Mouse (Mus musculus) adrenal gland, postnatal 14 days (tissue): Measurements from ENCODE around the gene Rplp2. TPM values are rescaled to one million over a fixed set of nuclear protein-coding genes. Genes with fewer than 3 reads are reported as not detected.

Experiments
- DNase-seq: peaks from one replicate; pipeline ENCODE4 v3.0.0; 2021; ENCODE audit warnings: mixed read lengths
- total RNA-seq: library from RNA; stranded (reverse); gene quantifications from 2 replicates; pipeline ENCODE4 v1.2.3, GENCODE M21; 2021

The Rplp2 gene
- total RNA-seq, 1 experiment from 2014 or later = 908 TPM

GRCm38 (mm10) chr7:141467230-141468030 is 20.3 kb downstream of the Rplp2 start, which contains the start of gene Cd151:
Gene Cd151 (plus strand): TSS chr7:141467392.
- DNase-seq = peak; percentile 95

- peak; percentile 72 for DNase-seq
These were observed 21.0 kb downstream of the Rplp2 start for GRCm38 (mm10) chr7:141468164-141468521.

DNA sequence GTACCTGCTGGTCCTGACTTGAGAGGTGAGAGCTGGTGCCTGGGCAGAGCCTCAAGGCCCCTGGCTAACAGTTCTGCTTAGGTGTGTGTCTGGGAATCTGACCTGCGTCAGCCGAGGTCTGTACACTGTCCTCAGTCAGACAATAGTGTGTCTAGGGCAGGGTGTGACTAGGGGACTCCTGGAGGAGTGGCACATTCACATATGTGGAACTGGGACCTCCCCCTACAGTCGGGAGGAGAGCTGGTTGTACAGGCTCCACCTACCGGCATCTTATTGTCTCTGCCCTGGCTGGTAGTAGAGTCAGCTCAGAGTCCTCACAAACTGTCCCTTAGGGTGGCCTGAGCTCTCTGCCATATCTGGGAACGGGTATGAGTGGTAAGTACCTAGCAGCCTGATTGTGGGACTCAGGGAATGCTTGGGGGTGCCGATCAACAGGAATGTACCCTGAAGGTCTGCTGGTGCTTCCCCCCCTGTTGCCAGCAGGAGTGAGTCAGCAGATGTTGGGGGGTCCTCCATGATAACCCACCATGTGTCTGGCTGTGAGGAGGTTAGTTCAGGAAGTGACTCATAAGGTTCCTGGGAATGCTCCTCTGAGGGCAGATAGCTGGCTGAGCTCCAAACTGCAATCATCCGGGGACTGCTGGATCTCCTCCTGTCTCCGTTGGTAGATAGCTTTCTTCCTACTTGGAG is 21.5 kb downstream of the Rplp2 start:
- DNase-seq = peak; percentile 88

- no peak for DNase-seq
These were observed 22.2 kb downstream of the Rplp2 start for GRCm38 (mm10) chr7:141469352-141469751.

DNA sequence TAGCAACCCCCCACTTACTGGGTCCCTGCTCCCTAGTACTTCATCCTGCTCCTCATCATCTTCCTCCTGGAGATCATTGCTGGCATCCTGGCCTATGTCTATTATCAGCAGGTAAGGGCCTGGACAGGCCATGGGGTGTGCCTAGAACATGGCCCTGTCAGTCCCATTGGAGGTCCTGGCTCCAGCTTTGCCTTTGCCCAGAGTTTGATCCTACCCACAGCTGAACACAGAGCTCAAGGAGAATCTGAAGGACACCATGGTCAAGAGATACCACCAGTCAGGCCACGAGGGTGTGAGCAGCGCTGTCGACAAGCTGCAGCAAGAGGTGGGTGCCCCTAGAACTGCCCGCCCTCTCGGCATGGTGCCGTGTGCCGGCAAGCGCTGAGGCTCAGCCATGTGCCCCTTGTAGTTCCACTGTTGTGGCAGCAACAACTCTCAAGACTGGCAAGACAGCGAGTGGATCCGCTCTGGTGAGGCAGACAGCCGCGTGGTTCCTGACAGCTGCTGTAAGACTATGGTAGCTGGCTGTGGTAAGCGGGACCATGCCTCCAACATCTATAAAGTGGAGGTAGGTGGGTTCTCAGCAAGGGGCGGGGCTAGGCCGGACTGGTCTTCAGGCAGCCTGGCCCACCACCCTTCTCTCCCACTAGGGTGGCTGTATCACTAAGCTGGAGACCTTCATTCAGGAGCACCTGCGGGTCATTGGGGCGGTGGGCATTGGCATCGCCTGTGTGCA is 22.9 kb downstream of the Rplp2 start:
- DNase-seq = no peak

DNA sequence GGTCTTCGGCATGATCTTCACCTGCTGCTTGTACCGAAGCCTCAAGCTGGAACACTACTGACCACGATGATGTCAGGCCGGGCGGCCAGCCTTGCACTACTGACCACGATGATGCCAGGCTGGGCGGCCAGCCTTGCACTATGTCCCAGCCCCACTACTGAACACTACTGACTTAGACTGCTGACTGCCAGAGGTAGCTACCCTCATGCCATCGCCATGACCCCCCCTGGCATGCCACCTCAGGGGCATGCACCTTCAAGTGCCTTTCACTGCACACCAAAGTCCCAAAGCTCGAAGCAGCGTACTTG is 23.4 kb downstream of the Rplp2 start:
- DNase-seq = no peak

DNA sequence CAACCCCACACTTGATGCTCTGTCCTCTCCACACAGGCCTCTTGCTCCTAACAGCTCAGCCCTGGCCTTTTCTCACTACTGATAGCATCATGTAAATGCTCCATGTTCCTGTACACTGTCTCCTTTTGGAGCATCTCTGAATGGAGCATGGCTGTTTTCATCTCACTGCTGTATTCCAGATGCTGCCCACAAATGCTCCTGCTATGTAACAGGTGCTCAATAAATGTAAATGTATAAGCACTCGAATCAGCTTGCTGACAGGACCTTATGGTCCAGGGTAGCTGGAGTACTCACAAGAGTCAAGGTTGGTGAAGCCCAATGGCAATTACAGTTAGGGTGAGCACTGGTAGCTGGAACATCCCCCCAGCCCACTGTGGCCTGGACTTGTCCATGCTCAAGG is 24.1 kb downstream of the Rplp2 start:
- DNase-seq = no peak

DNA sequence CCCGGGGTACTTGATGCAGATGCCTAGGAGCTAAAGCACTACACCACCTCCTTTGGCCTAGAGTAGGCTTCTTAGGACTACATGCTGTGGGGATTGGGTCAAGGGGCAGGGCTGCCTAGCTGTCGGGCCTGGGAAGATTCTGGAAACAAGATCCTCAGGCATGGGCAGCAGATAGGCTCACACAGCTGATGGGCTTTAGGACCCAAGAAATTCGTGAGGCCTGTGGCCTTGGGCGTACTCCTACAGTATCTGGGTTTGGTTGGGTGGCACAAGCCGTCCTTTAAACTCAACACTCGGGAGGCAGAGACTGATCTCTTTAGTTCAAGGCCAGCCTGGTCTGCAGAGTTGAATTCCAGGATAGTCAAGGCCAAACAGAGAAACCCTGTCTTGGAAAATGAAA is 25.1 kb downstream of the Rplp2 start:
- peak; percentile 68 for DNase-seq

GRCm38 (mm10) chr7:141472763-141473162 is 25.6 kb downstream of the Rplp2 start:
- no peak for DNase-seq

GRCm38 (mm10) chr7:141474160-141474559 is 27.0 kb downstream of the Rplp2 start:
- no peak for DNase-seq

- peak; percentile 90 for DNase-seq
These were observed 28.0 kb downstream of the Rplp2 start, which contains the start of the genes Polr2l and Tspan4 for GRCm38 (mm10) chr7:141475011-141475804. Gene Polr2l (minus strand): TSS chr7:141475132. Gene Tspan4 (plus strand): TSS chr7:141475240.

GRCm38 (mm10) chr7:141475805-141476158 is 28.6 kb downstream of the Rplp2 start:
- no peak for DNase-seq

GRCm38 (mm10) chr7:141476226-141476980 is 29.2 kb downstream of the Rplp2 start:
- DNase-seq = peak; percentile 97

- DNase-seq = peak; percentile 53
These were observed 29.8 kb downstream of the Rplp2 start for GRCm38 (mm10) chr7:141476981-141477370.

- no peak for DNase-seq
These were observed 30.6 kb downstream of the Rplp2 start for GRCm38 (mm10) chr7:141477578-141478269.

- DNase-seq = peak; percentile 60
These were observed 31.1 kb downstream of the Rplp2 start for GRCm38 (mm10) chr7:141478270-141478748.

DNA sequence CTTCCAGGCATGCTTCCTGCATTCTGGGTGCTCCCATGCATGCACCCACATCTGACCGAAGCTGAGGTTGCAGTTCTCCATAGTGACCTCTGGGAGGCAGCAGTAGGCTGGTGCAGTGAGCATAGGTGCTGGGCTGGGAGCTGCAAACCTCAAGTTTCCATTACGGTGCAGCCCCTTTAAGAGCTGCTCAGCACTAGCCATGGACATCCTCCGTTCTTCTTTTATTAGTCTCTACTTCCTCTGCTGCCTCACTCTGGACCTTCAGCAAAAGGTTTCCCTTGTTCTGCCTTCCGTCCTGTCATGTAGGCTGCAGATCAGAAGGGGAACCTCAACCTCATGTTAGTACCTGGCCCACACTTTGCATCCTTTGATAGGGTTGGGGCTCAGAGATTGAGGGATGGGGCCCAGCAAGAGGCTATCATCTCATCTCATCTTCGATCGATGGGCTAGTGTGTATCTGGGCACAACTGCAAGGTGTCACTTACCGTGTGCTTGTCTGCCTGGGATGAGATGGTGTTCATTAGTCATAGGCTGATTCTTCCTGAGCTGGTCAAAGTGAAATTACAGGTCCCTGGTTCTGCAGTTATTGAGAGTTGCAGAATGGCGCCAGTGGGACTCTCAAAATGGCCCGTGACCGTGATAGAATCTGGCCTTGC is 33.8 kb downstream of the Rplp2 start:
- DNase-seq = peak; percentile 82

DNA sequence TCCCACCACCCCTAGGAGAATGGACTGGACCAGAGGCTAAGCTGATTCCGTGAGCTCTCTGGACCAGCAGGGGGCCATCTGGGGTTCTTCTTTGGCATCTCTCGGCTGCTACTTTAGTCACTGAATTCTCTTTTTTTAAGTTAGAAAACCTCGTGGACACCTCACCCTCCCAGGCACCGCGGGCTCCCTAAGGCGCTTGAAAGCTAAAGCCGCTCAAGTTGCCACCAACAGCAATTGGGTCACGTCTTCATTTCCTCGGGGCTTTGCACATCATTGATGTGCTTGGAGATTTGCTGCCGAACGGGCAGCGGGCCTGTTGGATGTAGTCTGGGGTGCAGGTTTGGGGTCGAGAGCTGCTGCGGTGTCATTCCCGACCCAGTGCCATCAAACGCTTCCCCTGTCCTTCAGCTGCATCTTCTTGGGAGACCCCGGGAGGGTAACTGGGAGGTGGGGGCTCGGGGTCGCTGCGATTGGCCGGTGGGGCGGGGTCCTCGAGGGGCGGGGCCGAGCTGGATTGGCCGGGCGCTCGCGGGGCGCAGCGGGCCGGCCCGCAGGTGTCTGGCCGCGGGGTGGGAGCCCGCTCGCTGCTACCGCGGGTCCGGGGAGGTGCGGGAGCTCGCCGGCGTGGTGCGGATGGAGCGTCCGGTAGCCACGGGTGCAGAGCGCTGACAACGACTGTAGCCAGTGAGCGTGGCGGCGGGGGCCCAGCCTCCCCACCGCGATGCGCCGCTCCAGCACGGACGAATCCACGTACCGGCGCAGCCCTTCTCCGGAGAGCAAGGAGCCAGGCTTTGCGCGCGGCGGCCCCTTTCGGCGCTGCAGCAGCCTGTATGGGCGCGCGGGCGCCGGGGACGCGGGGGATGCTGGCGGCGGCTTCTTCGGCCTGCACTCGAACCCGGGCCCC is 34.6 kb downstream of the Rplp2 start:
- peak; percentile 77 for DNase-seq

DNA sequence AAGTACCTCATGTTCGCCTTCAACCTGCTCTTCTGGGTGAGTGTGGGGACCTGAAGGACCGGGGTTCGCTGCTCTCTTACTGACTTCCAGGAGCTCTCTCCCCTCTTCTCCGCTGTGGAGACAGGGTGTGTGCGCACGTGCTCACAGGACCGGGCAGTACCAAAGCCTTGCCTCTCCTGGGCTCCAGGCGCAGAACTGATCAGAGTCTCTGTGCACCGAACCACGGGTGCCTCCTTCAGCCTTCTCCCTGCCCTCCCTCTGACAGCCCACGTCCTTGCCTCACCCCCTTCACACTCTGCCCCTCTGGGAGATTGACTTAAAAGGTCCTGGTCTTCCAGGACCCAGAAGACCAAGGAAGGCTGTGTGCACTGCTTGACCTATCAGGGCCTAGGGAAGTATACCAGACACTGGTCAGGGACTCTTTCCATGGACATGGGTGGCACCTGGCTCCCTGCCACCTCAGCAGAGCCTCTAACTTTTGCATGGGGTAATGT is 35.4 kb downstream of the Rplp2 start:
- no peak for DNase-seq
